Mouse (Mus musculus) lung, postnatal 10 days (tissue): ENCODE results near the gene Pigc.

Experiments
- DNase-seq: peaks from one replicate; pipeline ENCODE4 v3.0.0; 2021

Pigc gene

GRCm38 (mm10) chr1:161968589-161969407 lies at the start of gene Pigc:
TSS of gene Pigc (plus strand) at chr1:161969186.
- DNase-seq = peak; percentile 98

- no peak for DNase-seq
These were observed 49.4 kb upstream of the Pigc start for GRCm38 (mm10) chr1:161919594-161919993.

GRCm38 (mm10) chr1:161920475-161921454 lies 48.2 kb upstream of the Pigc start:
- no peak for DNase-seq

GRCm38 (mm10) chr1:161921928-161922327 lies 47.1 kb upstream of the Pigc start:
- no peak for DNase-seq

GRCm38 (mm10) chr1:161924321-161924720 lies 44.7 kb upstream of the Pigc start:
- DNase-seq = no peak

GRCm38 (mm10) chr1:161925281-161925805 lies 43.6 kb upstream of the Pigc start:
- peak; percentile 46 for DNase-seq

- no peak for DNase-seq
These were observed 41.0 kb upstream of the Pigc start for GRCm38 (mm10) chr1:161927976-161928375.

- no peak for DNase-seq
These were observed 37.7 kb upstream of the Pigc start for GRCm38 (mm10) chr1:161931313-161931712.

- no peak for DNase-seq
These were observed 37.2 kb upstream of the Pigc start for GRCm38 (mm10) chr1:161931817-161932216.

- no peak for DNase-seq
These were observed 36.7 kb upstream of the Pigc start for GRCm38 (mm10) chr1:161932286-161932685.

GRCm38 (mm10) chr1:161942082-161942481 lies 26.9 kb upstream of the Pigc start:
- no peak for DNase-seq

- DNase-seq = no peak
These were observed 17.8 kb upstream of the Pigc start for GRCm38 (mm10) chr1:161951009-161951779.

GRCm38 (mm10) chr1:161952599-161952998 lies 16.4 kb upstream of the Pigc start:
- no peak for DNase-seq

- no peak for DNase-seq
These were observed 13.1 kb upstream of the Pigc start for GRCm38 (mm10) chr1:161955846-161956245.

GRCm38 (mm10) chr1:161957964-161958950 lies 10.7 kb upstream of the Pigc start:
- DNase-seq = no peak

GRCm38 (mm10) chr1:161962465-161963377 lies 6.3 kb upstream of the Pigc start:
- DNase-seq = peak; percentile 40

GRCm38 (mm10) chr1:161967936-161968335 lies 1.1 kb upstream of the Pigc start:
- no peak for DNase-seq

GRCm38 (mm10) chr1:161970874-161971273 lies 1.9 kb downstream of the Pigc start:
- DNase-seq = no peak

GRCm38 (mm10) chr1:161972233-161972632 lies 3.2 kb downstream of the Pigc start:
- DNase-seq = no peak
